Mouse (Mus musculus): ENCODE data around the gene Prune2. TPM values are rescaled to one million over a fixed set of nuclear protein-coding genes. Genes with fewer than 3 reads are reported as not detected.

Prune2 gene
- total RNA-seq, 2 experiments from 2014 or later: 28.0 to 34.7 TPM

- no peak for DNase-seq (ENCODE audit: low spot score in 2 of 2)
These were observed 38.3 kb downstream of the Prune2 start for GRCm38 (mm10) chr19:16994260-16994659.

- DNase-seq (ENCODE audit: low spot score in 2 of 2): no peak
These were observed 42.0 kb downstream of the Prune2 start for GRCm38 (mm10) chr19:16997915-16998314.

DNA sequence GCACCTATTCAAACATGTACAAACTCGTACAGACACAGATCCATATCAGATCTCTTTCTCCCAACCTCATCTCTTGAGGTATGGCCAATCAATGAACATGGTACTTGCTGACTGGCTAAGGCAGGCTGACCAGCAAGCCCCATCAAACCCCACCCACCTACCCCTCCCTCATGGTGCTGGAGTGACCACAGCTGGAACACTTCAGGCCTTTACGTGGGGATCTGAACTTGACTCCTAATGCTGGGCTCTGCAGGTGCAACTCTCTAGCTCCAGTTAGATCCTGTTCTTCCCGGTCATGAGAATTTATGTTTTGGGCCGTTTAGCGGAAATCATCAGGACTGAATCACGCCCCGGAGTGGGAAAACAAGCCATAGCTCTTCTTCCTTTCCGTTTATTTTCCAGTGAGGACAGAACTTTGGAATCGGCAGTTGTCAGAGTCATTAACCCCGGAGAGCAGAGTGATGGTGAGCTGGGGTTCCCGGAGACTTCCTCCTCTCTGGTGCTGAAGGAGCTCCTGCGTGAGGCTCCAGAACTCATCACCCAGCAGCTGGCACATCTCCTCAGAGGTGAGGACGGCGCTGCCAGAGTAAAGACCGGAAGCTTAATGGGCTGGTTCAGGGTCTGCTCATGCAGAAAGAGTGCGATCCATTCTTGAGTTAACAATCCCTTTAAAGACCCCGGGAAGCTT lies 50.4 kb downstream of the Prune2 start:
- no peak for DNase-seq (ENCODE audit: low spot score in 2 of 2)

- peak in 1 of 2 experiments; percentile 21 for DNase-seq (ENCODE audit: low spot score in 2 of 2)
These were observed 55.5 kb downstream of the Prune2 start for GRCm38 (mm10) chr19:17011261-17011995.

DNA sequence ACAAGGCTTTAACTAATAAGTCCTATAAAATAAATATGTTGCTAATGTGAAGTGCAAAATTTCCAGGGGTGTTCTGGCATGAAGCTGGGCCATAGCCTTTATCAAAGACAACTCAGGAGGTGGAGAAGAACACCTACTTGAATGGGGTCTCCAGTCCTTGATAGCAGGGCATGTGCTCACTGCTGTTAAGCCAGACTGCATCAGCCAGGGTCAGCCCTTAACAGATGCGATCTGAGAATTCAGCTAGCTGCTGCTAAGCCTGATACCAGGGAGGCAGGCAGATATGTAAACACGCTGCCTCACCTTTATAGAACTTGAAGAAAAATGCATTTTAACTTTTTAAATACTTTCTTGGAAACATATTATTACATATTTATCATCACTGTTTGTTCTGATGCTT lies 57.2 kb downstream of the Prune2 start:
- DNase-seq (ENCODE audit: low spot score in 2 of 2): no peak

DNA sequence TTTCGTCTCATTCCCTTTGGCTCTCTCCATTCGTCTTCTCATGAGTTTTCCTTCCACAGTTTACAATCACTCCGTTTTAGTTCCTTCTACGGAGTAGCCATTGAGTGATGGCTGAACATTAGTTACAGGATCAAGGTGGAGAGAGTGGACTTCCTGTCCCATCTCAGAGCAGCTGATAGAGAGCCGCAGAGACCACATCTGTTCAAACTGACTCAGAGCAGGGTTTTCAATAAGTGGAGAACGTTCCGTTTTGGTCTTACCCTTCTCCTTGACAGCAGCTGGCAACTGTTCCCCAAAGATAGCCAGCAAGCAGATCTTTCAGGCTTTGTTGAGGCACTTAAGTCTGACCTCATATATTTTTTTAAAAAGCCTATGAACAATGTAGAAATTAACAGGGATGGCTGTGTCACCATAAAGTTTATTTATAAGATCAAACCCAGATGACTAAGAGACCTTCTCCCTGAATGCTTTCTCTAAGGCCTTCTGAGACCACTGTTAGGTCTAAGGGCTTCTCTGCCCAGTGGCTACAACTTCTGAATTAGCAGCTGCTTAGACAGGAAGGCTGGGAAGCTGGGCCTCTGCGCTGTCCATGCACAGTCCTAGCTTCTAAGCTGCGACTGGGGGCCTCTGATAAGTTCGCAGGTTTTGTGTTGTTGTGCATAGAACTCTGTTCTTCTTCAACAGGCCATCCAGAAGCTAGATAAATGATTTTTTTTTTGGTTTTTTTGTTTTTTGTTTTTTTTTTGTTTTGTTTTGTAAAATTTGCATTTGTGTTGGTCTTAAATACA lies 58.6 kb downstream of the Prune2 start:
- no peak for DNase-seq (ENCODE audit: low spot score in 2 of 2)

DNA sequence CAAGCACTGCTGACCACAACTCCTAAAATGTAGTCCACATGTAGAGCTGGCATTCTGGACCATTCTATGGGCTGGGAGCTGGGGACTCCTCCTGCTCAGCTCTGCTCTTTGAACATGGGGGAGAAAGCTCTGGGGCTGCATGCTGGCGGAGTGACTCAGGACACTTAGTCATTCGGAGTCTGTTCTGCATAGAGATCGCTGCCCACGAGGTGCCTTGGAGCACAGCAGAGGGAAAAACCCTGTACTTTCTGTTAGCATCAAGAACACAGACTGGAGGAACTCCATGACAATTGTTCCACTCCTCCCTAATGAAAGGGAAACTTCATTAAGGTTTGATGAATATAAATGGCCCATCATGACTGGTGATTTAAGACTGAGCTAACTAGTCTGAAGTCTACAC lies 68.8 kb downstream of the Prune2 start:
- peak in 1 of 2 experiments; percentile 6 for DNase-seq (ENCODE audit: low spot score in 2 of 2)

- DNase-seq (ENCODE audit: low spot score in 2 of 2): peak; percentile 45 to 50
These were observed 74.4 kb downstream of the Prune2 start for GRCm38 (mm10) chr19:17030276-17030675.

DNA sequence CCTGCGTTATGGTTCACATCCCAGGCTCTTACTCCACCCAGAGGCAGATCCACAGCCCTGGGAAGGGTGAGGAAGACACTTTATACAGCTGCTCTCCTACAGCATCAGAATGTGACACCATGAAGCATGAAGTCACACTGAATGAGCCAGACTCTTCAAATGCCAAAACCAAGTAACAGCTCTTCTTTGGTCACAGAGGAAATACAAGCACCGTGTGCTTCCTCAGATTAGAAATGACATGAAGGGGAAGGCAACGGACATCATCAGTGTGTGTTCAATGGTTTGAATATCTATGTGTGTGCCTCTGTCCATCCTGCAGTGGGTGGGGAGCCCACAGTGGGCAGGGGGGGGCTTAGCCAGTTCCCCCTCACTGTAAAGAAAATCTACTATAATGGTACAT lies 76.4 kb downstream of the Prune2 start:
- no peak for DNase-seq (ENCODE audit: low spot score in 2 of 2)

- no peak for DNase-seq (ENCODE audit: low spot score in 2 of 2)
These were observed 91.0 kb downstream of the Prune2 start for GRCm38 (mm10) chr19:17046961-17047360.

- no peak for DNase-seq (ENCODE audit: low spot score in 2 of 2)
These were observed 100.0 kb downstream of the Prune2 start for GRCm38 (mm10) chr19:17055892-17056291.

- no peak for DNase-seq (ENCODE audit: low spot score in 2 of 2)
These were observed 104.2 kb downstream of the Prune2 start for GRCm38 (mm10) chr19:17060106-17060505.

- DNase-seq (ENCODE audit: low spot score in 2 of 2): no peak
These were observed 108.5 kb downstream of the Prune2 start for GRCm38 (mm10) chr19:17064421-17064820.

GRCm38 (mm10) chr19:17069067-17069466 lies 113.1 kb downstream of the Prune2 start:
- DNase-seq (ENCODE audit: low spot score in 2 of 2): no peak

- no peak for DNase-seq (ENCODE audit: low spot score in 2 of 2)
These were observed 115.3 kb downstream of the Prune2 start for GRCm38 (mm10) chr19:17071205-17071604.

DNA sequence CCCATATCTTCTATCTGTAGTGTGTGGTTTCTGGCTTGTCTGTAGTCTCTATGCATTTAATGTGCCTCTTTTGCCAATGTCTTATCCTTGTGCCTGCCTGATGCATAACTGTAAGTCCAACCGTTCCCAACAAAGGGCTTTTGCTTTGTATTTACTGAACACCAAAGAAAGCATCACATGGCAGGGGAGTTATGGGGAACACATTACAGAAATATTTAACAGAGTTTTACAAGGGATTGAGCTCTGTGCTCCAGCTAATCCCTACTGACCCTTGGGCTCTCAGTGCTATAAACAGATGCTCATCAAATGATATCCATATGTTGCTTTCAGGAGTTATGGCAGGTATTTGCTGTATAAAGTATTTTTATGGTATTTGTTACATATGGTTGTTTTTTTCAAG lies 116.3 kb downstream of the Prune2 start:
- DNase-seq (ENCODE audit: low spot score in 2 of 2): no peak

DNA sequence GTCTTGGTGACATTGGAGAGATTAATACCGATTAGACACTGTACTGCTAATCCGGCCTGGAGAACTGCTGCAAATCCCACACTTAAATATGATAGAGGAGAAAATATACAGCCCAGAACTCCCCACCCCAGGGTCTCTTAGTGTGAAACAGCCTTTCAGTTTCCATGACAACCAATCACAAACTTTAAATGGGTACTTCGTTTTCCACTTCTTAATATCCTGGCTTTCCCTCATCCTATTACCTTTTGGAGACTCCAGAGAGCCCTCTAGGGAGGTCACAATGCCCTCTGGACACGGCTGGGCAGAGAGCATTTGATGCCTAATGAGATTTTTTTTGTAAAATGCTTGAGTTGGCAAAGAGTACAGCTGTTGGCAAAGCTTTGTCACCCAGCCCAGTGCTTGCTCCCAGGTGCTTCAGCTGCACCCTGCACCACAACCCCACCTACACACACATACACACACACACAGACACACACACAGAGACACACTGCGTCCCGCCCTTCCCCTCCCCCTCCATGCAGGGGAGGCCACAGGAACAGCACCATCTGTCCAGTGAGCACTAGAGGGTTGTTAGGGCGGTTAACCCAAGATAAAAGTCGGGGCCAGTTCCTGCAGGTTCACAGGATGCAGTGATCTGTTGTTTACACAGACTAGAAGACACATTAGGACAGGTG lies 122.9 kb downstream of the Prune2 start:
- no peak for DNase-seq (ENCODE audit: low spot score in 2 of 2)

- no peak for DNase-seq (ENCODE audit: low spot score in 2 of 2)
These were observed 125.5 kb downstream of the Prune2 start for GRCm38 (mm10) chr19:17081382-17081781.

- DNase-seq (ENCODE audit: low spot score in 2 of 2): no peak
These were observed 138.1 kb downstream of the Prune2 start for GRCm38 (mm10) chr19:17094067-17094466.

DNA sequence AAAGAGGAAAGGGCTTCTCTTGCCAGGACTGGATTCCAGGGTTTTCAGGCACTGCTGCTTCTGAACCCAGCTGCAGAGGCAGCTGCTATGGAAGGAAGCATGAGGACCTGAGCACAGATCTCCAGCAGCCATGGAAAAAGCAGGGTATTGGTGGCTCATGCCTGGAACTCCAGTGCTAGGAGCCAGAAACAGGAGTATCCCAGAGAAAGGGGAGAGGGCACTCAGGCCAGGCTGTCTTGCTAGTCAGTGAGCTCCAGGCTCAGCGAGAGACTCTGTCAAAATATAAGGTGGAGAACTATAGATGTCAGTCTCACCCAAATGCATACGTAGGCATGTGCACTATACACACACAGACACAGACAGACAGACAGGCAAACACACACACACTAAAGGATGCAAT lies 140.4 kb downstream of the Prune2 start:
- DNase-seq (ENCODE audit: low spot score in 2 of 2): no peak

DNA sequence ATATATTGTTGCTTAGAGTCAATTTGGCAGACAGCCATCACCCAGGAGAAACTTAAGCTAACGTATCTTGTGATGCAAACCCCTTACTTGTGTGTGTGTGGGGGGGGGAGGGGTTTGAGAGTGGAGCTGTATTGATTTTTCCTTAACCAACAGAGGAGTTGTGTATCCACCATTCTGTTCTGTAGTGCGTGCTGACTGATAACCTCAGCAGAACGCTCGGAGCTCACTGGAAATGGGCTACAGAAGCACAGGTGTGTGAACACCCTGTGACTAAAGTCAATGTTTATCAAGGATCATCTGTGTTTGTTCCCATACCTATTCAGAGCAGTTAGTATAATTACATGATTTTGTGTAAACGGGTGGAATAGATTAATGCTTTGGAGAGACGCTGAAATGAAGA lies 141.3 kb downstream of the Prune2 start:
- DNase-seq (ENCODE audit: low spot score in 2 of 2): no peak
